Mouse (Mus musculus) brain, embryonic 14.5 days (tissue): Measurements from ENCODE around the gene Pfkp.

Source experiments
- CTCF ChIP-seq: fragments of 200-500 bp; IDR thresholded peaks from 2 replicates; pipeline ENCODE4 v1.5.1; 2012; ENCODE audit warnings: inconsistent platforms, mild to moderate bottlenecking, moderate library complexity, borderline replicate concordance; ENCODE audit not compliant: insufficient read depth, insufficient read length; ENCODE audit errors: extremely low read depth
- POLR2A ChIP-seq: fragments of 200-500 bp; IDR thresholded peaks from 2 replicates; pipeline ENCODE4 v1.6.1; 2012; ENCODE audit warnings: mild to moderate bottlenecking, inconsistent platforms, borderline replicate concordance; ENCODE audit not compliant: poor library complexity, insufficient read depth, insufficient read length, severe bottlenecking; ENCODE audit errors: extremely low read depth

DNA sequence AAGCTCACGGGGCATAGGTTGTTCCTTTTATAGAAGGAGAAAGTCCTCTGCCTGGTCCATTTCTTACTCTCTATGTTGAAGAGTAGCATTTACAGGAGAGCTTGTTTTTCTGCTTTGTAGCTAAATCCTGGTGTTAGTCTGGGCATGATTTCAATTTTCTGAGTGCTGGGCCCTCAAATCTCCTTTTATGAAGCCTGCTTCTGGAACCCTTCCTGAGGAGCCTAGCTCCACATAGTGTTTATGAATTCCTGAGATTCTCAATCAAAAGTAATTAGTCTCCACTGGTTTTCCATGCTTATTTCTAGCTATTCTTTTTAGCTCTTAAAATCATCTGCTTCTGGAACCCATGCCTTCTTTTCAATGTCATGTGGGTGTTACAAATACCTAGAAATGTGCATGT is 16.9 kb upstream of the Pfkp start:
- TF ChIP-seq POLR2A (no peak), CTCF (no peak)
